Mouse (Mus musculus): ENCODE results near the gene Golga5. TPM values are rescaled to one million over a fixed set of nuclear protein-coding genes. Genes with fewer than 3 reads are reported as not detected.

Gene Golga5
- 21.6 and 32.4 TPM in 2 replicates for polyA plus RNA-seq (2014; fragmentation: Nextera tagmentation; extraction: Ambion mirVana)

GRCm38 (mm10) chr12:102468894-102469764, at the start of gene Golga5:
TSS of gene Golga5 (plus strand) at chr12:102469135.
- peaks cover 18% of the 10 kb centered on the region for H3K36me3 ChIP-seq (ENCODE audit: control insufficient read depth, insufficient read depth, low read length)
- under 1% methylated on average over 85 of the region's 86 CpGs for WGBS
- H3K4me3 ChIP-seq (replicated peaks; ENCODE audit: low read depth, low read length): peak within 1 kb of the TSS; percentile 85
- DNase-seq (peak; percentile 99), ATAC-seq (ENCODE audit: low FRiP score, low TSS enrichment) (peak; percentile 99)
- peak within 1 kb of the TSS; percentile 77 for H3K27ac ChIP-seq (replicated peaks; ENCODE audit: low read depth, low read length)
- peak within 1 kb of the TSS; percentile 79 for H3K9ac ChIP-seq (replicated peaks; ENCODE audit: low read length)
- H3K4me2 ChIP-seq (ENCODE audit: low read length): peak within 1 kb of the TSS; percentile 88
- H3K4me1 ChIP-seq (ENCODE audit: control insufficient read depth, insufficient read depth, low read length): peaks cover 7% of the 10 kb centered on the region
- no peaks in the 10 kb centered on the region for H3K27me3 ChIP-seq (ENCODE audit: control insufficient read depth, insufficient read depth, low read length)
- H3K9me3 ChIP-seq (ENCODE audit: control insufficient read depth, low read length): no peaks in the 10 kb centered on the region

- Histone ChIP-seq H3K27me3 (ENCODE audit: control insufficient read depth, insufficient read depth, low read length) (no peaks in the 10 kb centered on the region), H3K4me1 (ENCODE audit: control insufficient read depth, insufficient read depth, low read length) (0 out of 2 replicates have a peak, but pooled peaks cover 4% of the 10 kb centered on the region), H3K9me3 (ENCODE audit: control insufficient read depth, low read length) (no peaks in the 10 kb centered on the region), H3K27ac (replicated peaks; ENCODE audit: low read depth, low read length) (no peak overlapping the region; the same call in 1 of the 2 replicates), H3K4me2 (ENCODE audit: low read length) (no peak overlapping the region), H3K4me3 (replicated peaks; ENCODE audit: low read depth, low read length) (no peak overlapping the region), H3K9ac (replicated peaks; ENCODE audit: low read length) (no peak overlapping the region), H3K36me3 (ENCODE audit: control insufficient read depth, insufficient read depth, low read length) (peaks cover 7% of the 10 kb centered on the region; the same call in 1 of the 2 replicates)
- WGBS: 18% methylated on average over 3 of the region's 3 CpGs
- ATAC-seq (ENCODE audit: low FRiP score, low TSS enrichment) (no peak; the same call in 1 of the 2 replicates), DNase-seq (peak; percentile 16)
These were observed 49.4 kb upstream of the Golga5 start for GRCm38 (mm10) chr12:102419544-102419943.

GRCm38 (mm10) chr12:102420168-102420890, 48.6 kb upstream of the Golga5 start:
- Histone ChIP-seq H3K4me1 (ENCODE audit: control insufficient read depth, insufficient read depth, low read length) (0 out of 2 replicates have a peak, but pooled peaks cover 4% of the 10 kb centered on the region), H3K36me3 (ENCODE audit: control insufficient read depth, insufficient read depth, low read length) (peaks cover 7% of the 10 kb centered on the region; the same call in 1 of the 2 replicates), H3K9me3 (ENCODE audit: control insufficient read depth, low read length) (no peaks in the 10 kb centered on the region), H3K9ac (replicated peaks; ENCODE audit: low read length) (no peak overlapping the region), H3K4me2 (ENCODE audit: low read length) (no peak overlapping the region), H3K27me3 (ENCODE audit: control insufficient read depth, insufficient read depth, low read length) (no peaks in the 10 kb centered on the region), H3K27ac (replicated peaks; ENCODE audit: low read depth, low read length) (no peak overlapping the region), H3K4me3 (replicated peaks; ENCODE audit: low read depth, low read length) (no peak overlapping the region)
- no peak for DNase-seq
- 93% methylated on average over 10 of the region's 10 CpGs for WGBS
- ATAC-seq (ENCODE audit: low FRiP score, low TSS enrichment): no peak

GRCm38 (mm10) chr12:102422065-102422464, 46.9 kb upstream of the Golga5 start:
- H3K9ac ChIP-seq (replicated peaks; ENCODE audit: low read length): no peak overlapping the region
- 85% methylated on average over 6 of the region's 6 CpGs for WGBS
- DNase-seq: no peak

GRCm38 (mm10) chr12:102422623-102423320, 46.2 kb upstream of the Golga5 start:
- Histone ChIP-seq H3K9me3 (ENCODE audit: control insufficient read depth, low read length) (no peaks in the 10 kb centered on the region), H3K9ac (replicated peaks; ENCODE audit: low read length) (no peak overlapping the region), H3K4me1 (ENCODE audit: control insufficient read depth, insufficient read depth, low read length) (0 out of 2 replicates have a peak, but pooled peaks cover 4% of the 10 kb centered on the region), H3K27me3 (ENCODE audit: control insufficient read depth, insufficient read depth, low read length) (no peaks in the 10 kb centered on the region), H3K4me2 (ENCODE audit: low read length) (no peak overlapping the region), H3K36me3 (ENCODE audit: control insufficient read depth, insufficient read depth, low read length) (peaks cover 7% of the 10 kb centered on the region; the same call in 1 of the 2 replicates), H3K27ac (replicated peaks; ENCODE audit: low read depth, low read length) (no peak overlapping the region), H3K4me3 (replicated peaks; ENCODE audit: low read depth, low read length) (no peak overlapping the region)
- no peak for ATAC-seq (ENCODE audit: low FRiP score, low TSS enrichment)
- DNase-seq: no peak
- 93% methylated on average over 11 of the region's 11 CpGs for WGBS

More at GRCm38 (mm10) chr12:102422065-102422464, 46.9 kb upstream of the Golga5 start:
- H3K36me3 ChIP-seq (ENCODE audit: control insufficient read depth, insufficient read depth, low read length): peaks cover 7% of the 10 kb centered on the region; the same call in 1 of the 2 replicates
- no peaks in the 10 kb centered on the region for H3K9me3 ChIP-seq (ENCODE audit: control insufficient read depth, low read length)
- no peak overlapping the region for H3K4me2 ChIP-seq (ENCODE audit: low read length)
- H3K27me3 ChIP-seq (ENCODE audit: control insufficient read depth, insufficient read depth, low read length): no peaks in the 10 kb centered on the region
- ATAC-seq (ENCODE audit: low FRiP score, low TSS enrichment): no peak
- H3K4me1 ChIP-seq (ENCODE audit: control insufficient read depth, insufficient read depth, low read length): 0 out of 2 replicates have a peak, but pooled peaks cover 4% of the 10 kb centered on the region
- no peak overlapping the region for H3K4me3 ChIP-seq (replicated peaks; ENCODE audit: low read depth, low read length)
- no peak overlapping the region for H3K27ac ChIP-seq (replicated peaks; ENCODE audit: low read depth, low read length)

GRCm38 (mm10) chr12:102423625-102424024, 45.3 kb upstream of the Golga5 start:
- Histone ChIP-seq H3K36me3 (ENCODE audit: control insufficient read depth, insufficient read depth, low read length) (peaks cover 7% of the 10 kb centered on the region; the same call in 1 of the 2 replicates), H3K4me1 (ENCODE audit: control insufficient read depth, insufficient read depth, low read length) (0 out of 2 replicates have a peak, but pooled peaks cover 4% of the 10 kb centered on the region), H3K27ac (replicated peaks; ENCODE audit: low read depth, low read length) (no peak overlapping the region), H3K9ac (replicated peaks; ENCODE audit: low read length) (no peak overlapping the region), H3K27me3 (ENCODE audit: control insufficient read depth, insufficient read depth, low read length) (no peaks in the 10 kb centered on the region), H3K4me2 (ENCODE audit: low read length) (no peak overlapping the region), H3K9me3 (ENCODE audit: control insufficient read depth, low read length) (no peaks in the 10 kb centered on the region), H3K4me3 (replicated peaks; ENCODE audit: low read depth, low read length) (no peak overlapping the region)
- 94% methylated on average over 8 of the region's 8 CpGs for WGBS
- ATAC-seq (ENCODE audit: low FRiP score, low TSS enrichment) (no peak), DNase-seq (no peak)

GRCm38 (mm10) chr12:102424456-102424855, 44.5 kb upstream of the Golga5 start:
- ATAC-seq (ENCODE audit: low FRiP score, low TSS enrichment) (no peak), DNase-seq (no peak)
- H3K27ac ChIP-seq (replicated peaks; ENCODE audit: low read depth, low read length): no peak overlapping the region
- H3K4me1 ChIP-seq (ENCODE audit: control insufficient read depth, insufficient read depth, low read length): 0 out of 2 replicates have a peak, but pooled peaks cover 4% of the 10 kb centered on the region
- WGBS: 93% methylated on average over 2 of the region's 2 CpGs
- H3K36me3 ChIP-seq (ENCODE audit: control insufficient read depth, insufficient read depth, low read length): peaks cover 7% of the 10 kb centered on the region; the same call in 1 of the 2 replicates
- no peak overlapping the region for H3K9ac ChIP-seq (replicated peaks; ENCODE audit: low read length)
- H3K9me3 ChIP-seq (ENCODE audit: control insufficient read depth, low read length): no peaks in the 10 kb centered on the region
- H3K4me2 ChIP-seq (ENCODE audit: low read length): no peak overlapping the region
- no peak overlapping the region for H3K4me3 ChIP-seq (replicated peaks; ENCODE audit: low read depth, low read length)
- H3K27me3 ChIP-seq (ENCODE audit: control insufficient read depth, insufficient read depth, low read length): no peaks in the 10 kb centered on the region

GRCm38 (mm10) chr12:102425048-102425578, 43.8 kb upstream of the Golga5 start:
- WGBS: 91% methylated on average over 4 of the region's 4 CpGs
- Histone ChIP-seq H3K4me2 (ENCODE audit: low read length) (no peak overlapping the region), H3K4me1 (ENCODE audit: control insufficient read depth, insufficient read depth, low read length) (no peaks in the 10 kb centered on the region), H3K36me3 (ENCODE audit: control insufficient read depth, insufficient read depth, low read length) (peaks cover 7% of the 10 kb centered on the region; the same call in 1 of the 2 replicates), H3K4me3 (replicated peaks; ENCODE audit: low read depth, low read length) (no peak overlapping the region), H3K9me3 (ENCODE audit: control insufficient read depth, low read length) (no peaks in the 10 kb centered on the region), H3K27ac (replicated peaks; ENCODE audit: low read depth, low read length) (no peak overlapping the region), H3K9ac (replicated peaks; ENCODE audit: low read length) (no peak overlapping the region), H3K27me3 (ENCODE audit: control insufficient read depth, insufficient read depth, low read length) (no peaks in the 10 kb centered on the region)
- DNase-seq (no peak), ATAC-seq (ENCODE audit: low FRiP score, low TSS enrichment) (no peak)
